Mouse (Mus musculus) frontal cortex, postnatal 14 days (tissue): ENCODE measurements around the gene Wnt5b.
"Not testable (repeated sequence)": the region's sequence is repeated elsewhere in the genome, so short reads cannot be mapped to it uniquely, and the experiment has no call there.

ENCODE experiments used
- DNase-seq, 2 experiments: peaks; one replicate each; pipeline ENCODE4 v3.0.0; 2022; ENCODE audit warnings: low spot score in 2 of 2

Wnt5b gene

GRCm38 (mm10) chr6:119451981-119452499 lies 92.1 kb downstream of the Wnt5b start:
- DNase-seq = peak; percentile 81 to 82

GRCm38 (mm10) chr6:119450965-119451943 lies 92.9 kb downstream of the Wnt5b start:
- no peak for DNase-seq

GRCm38 (mm10) chr6:119449060-119449499 lies 95.1 kb downstream of the Wnt5b start:
- no peak for DNase-seq

GRCm38 (mm10) chr6:119448321-119449059 lies 95.7 kb downstream of the Wnt5b start:
- no peak for DNase-seq

GRCm38 (mm10) chr6:119445671-119446607 lies 98.2 kb downstream of the Wnt5b start:
- DNase-seq = no peak

- peak; percentile 46 to 71 for DNase-seq
Measured at GRCm38 (mm10) chr6:119443742-119444645, 100.2 kb downstream of the Wnt5b start.

- DNase-seq = not testable (repeated sequence)
Measured at GRCm38 (mm10) chr6:119442729-119443128, 101.4 kb downstream of the Wnt5b start.

GRCm38 (mm10) chr6:119437894-119438761 lies 106.0 kb downstream of the Wnt5b start:
- no peak for DNase-seq

- DNase-seq = no peak
Measured at GRCm38 (mm10) chr6:119434394-119434793, 109.8 kb downstream of the Wnt5b start.

GRCm38 (mm10) chr6:119431751-119432324 lies 112.3 kb downstream of the Wnt5b start:
- no peak for DNase-seq

- peak in 1 of 2 experiments; percentile 52 for DNase-seq
Measured at GRCm38 (mm10) chr6:119430508-119430907, 113.6 kb downstream of the Wnt5b start.

GRCm38 (mm10) chr6:119429311-119429710 lies 114.8 kb downstream of the Wnt5b start:
- DNase-seq = no peak

- DNase-seq = no peak
Measured at GRCm38 (mm10) chr6:119428611-119429010, 115.5 kb downstream of the Wnt5b start.

- no peak for DNase-seq
Measured at GRCm38 (mm10) chr6:119421001-119421400, 123.1 kb downstream of the Wnt5b start.

- DNase-seq = no peak
Measured at GRCm38 (mm10) chr6:119420357-119420756, 123.8 kb downstream of the Wnt5b start.

- no peak for DNase-seq
Measured at GRCm38 (mm10) chr6:119419412-119419811, 124.7 kb downstream of the Wnt5b start.

- peak in 1 of 2 experiments; percentile 33 for DNase-seq
Measured at GRCm38 (mm10) chr6:119418392-119419251, 125.5 kb downstream of the Wnt5b start.

GRCm38 (mm10) chr6:119417821-119418220 lies 126.3 kb downstream of the Wnt5b start:
- DNase-seq = no peak
